Mouse (Mus musculus) ES-Bruce4 (cell line): Measurements from ENCODE around the gene Matn3.

Experiments used
- CTCF ChIP-seq: IDR thresholded peaks from one replicate; pipeline ENCODE4 v1.8.1; 2011; ENCODE audit warnings: low read depth, low read length
- POLR2A ChIP-seq: IDR thresholded peaks from one replicate; pipeline ENCODE4 v1.8.1; 2011; ENCODE audit warnings: low read length; ENCODE audit not compliant: insufficient read depth

- TF ChIP-seq POLR2A: no peak
- no peak for TF ChIP-seq CTCF
These were observed 566 bp upstream of the Matn3 start for GRCm38 (mm10) chr12:8947163-8947562.
